Mouse (Mus musculus) frontal cortex, adult 2 months (tissue): ENCODE measurements around the gene Kazn. TPM values are rescaled to one million over a fixed set of nuclear protein-coding genes. Genes with fewer than 3 reads are reported as not detected.

Source experiments
- DNase-seq, 2 experiments: peaks; one replicate each; pipeline ENCODE4 v3.0.0; 2022; ENCODE audit warnings: low spot score in 1 of 2; ENCODE audit errors: extremely low spot score in 1 of 2
- polyA plus RNA-seq: library from polyadenylated mRNA; depleted of rRNA; stranded (reverse); fragments of >200 nt; gene quantifications from 2 replicates; pipeline ENCODE4 v1.2.3, GENCODE M21; 2012

Gene Kazn
- polyA plus RNA-seq, 1 experiment: 44.3 TPM

GRCm38 (mm10) chr4:142168352-142168751, 70.8 kb downstream of the Kazn start:
- no peak for DNase-seq

- no peak for DNase-seq
Measured at GRCm38 (mm10) chr4:142165835-142166701, 73.1 kb downstream of the Kazn start.

DNA sequence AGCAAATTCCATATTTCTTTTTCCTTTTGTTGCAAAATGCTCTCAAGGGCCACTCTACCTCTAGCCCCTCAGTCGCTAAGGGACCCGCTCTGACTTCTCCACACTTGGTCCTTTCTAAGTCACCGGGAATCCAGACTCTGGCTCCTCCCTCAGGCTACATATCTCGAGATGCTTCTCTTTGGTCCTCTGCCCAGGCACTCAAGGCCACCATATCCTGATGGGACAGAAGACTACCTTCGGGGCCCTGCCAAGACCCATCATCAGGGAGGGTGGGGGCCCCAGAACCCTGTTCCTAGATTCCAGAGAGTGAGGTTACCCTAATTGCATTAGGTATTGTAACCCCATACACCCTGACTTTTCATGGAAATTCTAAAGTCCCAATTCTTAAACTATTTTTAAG, 73.8 kb downstream of the Kazn start:
- DNase-seq: no peak

- DNase-seq: no peak
Measured at GRCm38 (mm10) chr4:142164386-142164785, 74.8 kb downstream of the Kazn start.

DNA sequence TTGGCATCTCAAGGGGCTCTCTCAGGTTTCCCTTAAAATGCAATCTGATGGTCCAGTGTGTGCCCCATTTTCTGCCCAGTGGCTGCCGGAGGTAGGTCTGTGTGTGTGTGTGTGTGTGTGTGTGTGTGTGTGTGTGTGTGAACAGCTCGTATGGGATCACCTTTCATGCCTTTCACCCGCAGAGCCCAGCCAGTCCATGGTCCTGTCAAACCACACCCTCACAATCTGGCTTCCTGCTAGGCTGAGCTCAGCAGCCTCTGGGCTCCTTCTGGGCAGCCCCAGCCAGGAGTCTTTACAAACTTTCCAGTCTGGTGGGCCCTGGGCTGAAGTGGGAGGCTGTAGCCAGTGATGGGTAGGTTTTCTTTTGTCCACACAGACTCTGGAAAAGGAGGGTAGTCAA, 75.3 kb downstream of the Kazn start:
- DNase-seq: no peak

- DNase-seq: no peak
Measured at GRCm38 (mm10) chr4:142162729-142163128, 76.5 kb downstream of the Kazn start.

- no peak for DNase-seq
Measured at GRCm38 (mm10) chr4:142162102-142162501, 77.1 kb downstream of the Kazn start.

DNA sequence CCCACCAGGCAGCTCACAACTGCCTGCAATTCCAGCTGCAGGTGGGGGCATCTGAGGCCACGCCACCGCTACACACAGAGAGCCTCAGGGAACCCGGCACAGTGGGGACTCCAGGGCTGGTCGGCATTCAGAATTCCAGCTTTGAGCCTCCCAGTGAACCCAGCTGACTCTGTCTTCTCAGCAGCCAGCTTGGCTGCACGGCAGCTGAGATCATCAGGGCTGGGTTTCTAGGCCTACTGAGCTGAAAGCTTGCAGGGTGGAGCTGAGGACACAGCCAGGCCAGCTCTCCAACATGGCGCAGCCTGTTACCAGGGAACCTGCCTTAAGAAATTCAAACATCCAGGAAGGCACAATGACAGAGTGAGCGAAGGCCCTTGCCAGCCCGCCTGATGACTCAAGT, 79.2 kb downstream of the Kazn start:
- peak; percentile 20 to 55 for DNase-seq

DNA sequence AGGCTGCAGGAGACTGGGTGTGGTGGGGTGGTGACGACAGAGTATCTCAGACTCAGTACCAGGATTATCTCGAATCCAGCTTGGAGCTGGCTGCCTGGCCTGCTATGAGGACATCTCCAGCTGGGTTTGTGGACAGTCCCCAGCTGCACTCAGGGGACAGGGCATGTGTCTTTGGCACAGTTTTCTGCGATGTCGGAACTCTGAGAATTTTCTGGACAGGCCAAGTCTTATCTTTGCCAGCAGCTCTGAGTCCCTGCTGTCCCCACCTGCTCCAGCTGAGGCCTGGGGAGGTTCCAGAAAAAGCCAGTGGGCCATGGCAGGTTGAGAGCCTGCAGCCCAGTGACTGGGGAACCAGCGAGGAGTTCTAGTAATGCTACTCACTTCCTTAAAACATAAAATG, 82.7 kb downstream of the Kazn start:
- peak in 1 of 2 experiments; percentile 15 for DNase-seq

- no peak for DNase-seq
Measured at GRCm38 (mm10) chr4:142154246-142154645, 85.0 kb downstream of the Kazn start.

DNA sequence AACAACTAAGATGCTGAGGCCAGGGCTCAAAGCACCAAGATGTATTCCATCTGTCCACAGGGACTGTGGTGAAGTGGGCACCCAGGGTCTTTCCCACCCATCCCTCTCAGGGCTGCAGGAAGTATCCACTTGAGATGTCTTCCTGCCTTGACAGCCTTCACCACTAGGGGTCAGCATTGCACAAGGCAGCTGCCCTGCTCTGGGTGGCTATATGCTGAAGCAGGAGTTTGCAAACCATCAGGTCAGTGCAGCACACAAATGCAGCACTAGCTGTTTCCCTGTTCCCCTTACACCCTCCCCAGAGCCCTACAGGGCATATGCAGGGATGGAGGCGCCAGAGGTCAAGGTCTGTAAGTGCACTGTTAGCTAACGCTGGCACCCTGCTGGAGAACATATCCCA, 85.7 kb downstream of the Kazn start:
- peak; percentile 48 to 94 for DNase-seq

- DNase-seq: no peak
Measured at GRCm38 (mm10) chr4:142152733-142153422, 86.3 kb downstream of the Kazn start.

DNA sequence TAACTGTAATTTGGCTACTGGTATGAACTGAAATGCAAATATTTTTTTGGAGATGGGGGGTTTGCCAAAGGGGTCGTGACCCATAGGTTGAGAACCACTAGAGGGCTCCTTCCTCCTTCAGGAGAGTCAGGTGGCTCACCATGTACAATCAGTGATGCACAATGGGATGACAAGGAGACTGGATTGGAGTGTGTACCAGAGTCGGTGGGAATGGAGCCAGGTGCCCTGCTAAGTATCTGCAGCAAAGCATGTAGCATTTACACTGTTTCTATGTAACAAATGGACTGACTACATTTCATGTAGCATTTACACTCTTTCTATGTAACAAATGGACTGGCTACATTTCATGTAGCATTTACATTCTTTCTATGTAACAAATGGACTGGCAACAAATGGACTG, 89.1 kb downstream of the Kazn start:
- no peak for DNase-seq

DNA sequence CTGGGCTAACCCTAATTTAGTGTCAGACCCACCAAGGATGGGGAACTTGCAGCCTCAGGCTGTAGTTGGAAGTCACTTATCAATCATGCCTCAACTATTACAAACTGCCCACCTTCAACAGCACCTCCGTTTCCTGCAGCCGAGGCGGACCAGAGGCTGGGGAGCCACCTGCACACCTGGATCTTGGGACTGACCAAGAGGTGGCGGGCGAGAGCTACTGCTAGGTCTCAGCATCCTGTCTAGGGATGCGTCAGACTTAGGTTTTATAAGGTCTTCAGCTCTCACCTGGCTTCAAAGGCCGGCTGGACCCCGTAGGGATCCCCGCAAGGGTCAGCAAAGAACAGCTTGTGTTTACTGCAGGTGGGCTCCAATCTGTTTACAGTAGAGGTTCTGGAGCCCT, 90.0 kb downstream of the Kazn start:
- no peak for DNase-seq

DNA sequence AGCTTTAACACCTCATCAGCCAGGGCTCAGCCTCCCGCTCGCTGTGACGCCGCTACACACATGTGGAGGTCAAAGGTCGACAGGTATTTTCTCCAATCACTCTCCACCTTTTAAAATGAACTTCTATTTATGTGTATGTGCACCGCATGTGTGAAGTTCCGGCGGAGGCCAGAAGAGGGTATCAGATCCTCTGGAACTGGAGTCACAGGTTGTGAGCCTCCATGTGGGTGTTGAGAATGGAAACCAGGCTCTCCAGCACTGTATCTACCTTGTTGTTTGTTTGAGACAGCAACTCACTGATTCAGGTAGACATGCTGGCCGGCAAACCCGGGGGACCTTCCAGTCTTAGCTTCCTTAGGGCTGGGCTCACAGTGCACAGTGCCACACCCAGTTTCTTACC, 91.5 kb downstream of the Kazn start:
- no peak for DNase-seq

- peak in 1 of 2 experiments; percentile 49 for DNase-seq
Measured at GRCm38 (mm10) chr4:142144096-142144495, 95.1 kb downstream of the Kazn start.

GRCm38 (mm10) chr4:142143290-142143689, 95.9 kb downstream of the Kazn start:
- DNase-seq: no peak

- DNase-seq: no peak
Measured at GRCm38 (mm10) chr4:142139729-142140128, 99.5 kb downstream of the Kazn start.

DNA sequence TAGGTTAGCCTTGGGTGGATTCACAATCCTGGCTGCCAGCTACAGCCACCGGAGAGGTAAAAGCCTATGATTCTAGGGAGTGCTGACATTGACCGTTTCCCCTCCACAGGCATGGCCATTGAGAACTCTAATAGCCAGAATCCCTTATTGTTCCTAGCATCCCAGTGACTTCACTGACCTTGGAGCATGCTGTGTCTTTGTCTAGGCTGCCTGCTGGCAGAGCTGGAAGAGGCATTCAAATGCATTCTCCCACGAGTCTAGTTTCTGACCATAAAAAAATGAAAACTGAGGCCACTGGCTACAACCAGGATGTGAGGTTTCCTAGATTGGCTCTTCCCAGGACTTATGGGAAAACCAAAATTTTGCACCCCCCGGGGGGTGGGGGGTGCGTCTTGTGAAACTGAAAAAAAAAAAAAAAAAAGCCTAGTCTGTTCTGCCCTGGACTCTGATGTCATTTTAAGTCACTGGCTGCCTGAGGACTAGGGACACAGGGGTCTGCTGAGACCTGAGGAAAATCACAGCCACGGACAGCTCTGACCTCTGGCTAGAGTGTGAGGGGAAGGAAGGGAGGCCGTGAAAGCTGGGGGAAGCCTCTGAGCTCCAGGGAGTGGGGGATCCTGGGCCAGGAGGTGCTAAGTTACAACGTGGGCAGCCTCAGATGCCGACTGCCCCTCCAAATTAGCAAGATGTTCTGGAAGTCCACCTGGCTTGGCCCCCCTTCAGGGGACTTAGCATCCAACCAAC, 100.7 kb downstream of the Kazn start:
- DNase-seq: no peak

- no peak for DNase-seq
Measured at GRCm38 (mm10) chr4:142136766-142137503, 102.3 kb downstream of the Kazn start.

GRCm38 (mm10) chr4:142135515-142135914, 103.7 kb downstream of the Kazn start:
- no peak for DNase-seq
